Mouse (Mus musculus): Measurements from ENCODE around the gene Trp53i11. TPM values are rescaled to one million over a fixed set of nuclear protein-coding genes. Genes with fewer than 3 reads are reported as not detected.
A peak's percentile ranks its signal among the peaks of the same experiment; 100 is the strongest.

Gene Trp53i11
- polyA plus RNA-seq, 1 experiment: 47.0 TPM

- TF ChIP-seq CTCF (IDR thresholded peaks at IDR 0.05; ENCODE audit: extremely low read depth, insufficient read length, insufficient replicate concordance, low read depth, low read length): no peak
- TF ChIP-seq POLR2A (IDR thresholded peaks at IDR 0.05; ENCODE audit: low read depth, low read length): no peak
- WGBS: 91% methylated on average over 4 of the region's 4 CpGs
- H3K4me1 ChIP-seq (ENCODE audit: control insufficient read depth, insufficient read depth, insufficient read length, low read length): peaks cover 9% of the 10 kb centered on the region
Observed at GRCm38 (mm10) chr2:93178313-93178677, 9.1 kb upstream of the Trp53i11 start.

GRCm38 (mm10) chr2:93179603-93180002 is 7.7 kb upstream of the Trp53i11 start:
- WGBS: 26% methylated on average over 5 of the region's 5 CpGs
- peaks cover 11% of the 10 kb centered on the region for H3K4me1 ChIP-seq (ENCODE audit: control insufficient read depth, insufficient read depth, insufficient read length, low read length)
- no peaks in the 10 kb centered on the region for H3K36me3 ChIP-seq (ENCODE audit: control insufficient read depth, insufficient read depth, low read length)
- H3K4me3 ChIP-seq (ENCODE audit: low read depth, low read length): no peak overlapping the region
- H3K27ac ChIP-seq (ENCODE audit: insufficient read depth, low read depth, low read length): no peak overlapping the region
- peaks cover 3% of the 10 kb centered on the region; the same call in 1 of the 2 replicates for H3K27me3 ChIP-seq (ENCODE audit: control insufficient read depth, insufficient read depth, low read length)
- TF ChIP-seq POLR2A (IDR thresholded peaks at IDR 0.05; ENCODE audit: low read depth, low read length): no peak

More at GRCm38 (mm10) chr2:93178313-93178677, 9.1 kb upstream of the Trp53i11 start:
- H3K27ac ChIP-seq (ENCODE audit: insufficient read depth, low read depth, low read length): no peak overlapping the region
- peaks cover 3% of the 10 kb centered on the region; the same call in 1 of the 2 replicates for H3K27me3 ChIP-seq (ENCODE audit: control insufficient read depth, insufficient read depth, low read length)
- no peaks in the 10 kb centered on the region for H3K36me3 ChIP-seq (ENCODE audit: control insufficient read depth, insufficient read depth, low read length)
- H3K4me3 ChIP-seq (ENCODE audit: low read depth, low read length): no peak overlapping the region

GRCm38 (mm10) chr2:93180077-93180844 is 7.1 kb upstream of the Trp53i11 start:
- Histone ChIP-seq H3K4me1 (ENCODE audit: control insufficient read depth, insufficient read depth, insufficient read length, low read length) (peaks cover 11% of the 10 kb centered on the region), H3K4me3 (ENCODE audit: low read depth, low read length) (peak overlapping the region; percentile 33), H3K27me3 (ENCODE audit: control insufficient read depth, insufficient read depth, low read length) (peaks cover 3% of the 10 kb centered on the region; the same call in 1 of the 2 replicates), H3K36me3 (ENCODE audit: control insufficient read depth, insufficient read depth, low read length) (no peaks in the 10 kb centered on the region), H3K27ac (ENCODE audit: insufficient read depth, low read depth, low read length) (0 out of 2 replicates have a peak overlapping the region, but pooled peaks have one; percentile 11)
- TF ChIP-seq CTCF (IDR thresholded peaks at IDR 0.05; ENCODE audit: extremely low read depth, insufficient read length, insufficient replicate concordance, low read depth, low read length) (no peak), POLR2A (IDR thresholded peaks at IDR 0.05; ENCODE audit: low read depth, low read length) (no peak)
- WGBS: 4% methylated on average over 41 of the region's 41 CpGs

- no peaks in the 10 kb centered on the region for H3K36me3 ChIP-seq (ENCODE audit: control insufficient read depth, insufficient read depth, low read length)
- WGBS: 84% methylated on average over 11 of the region's 11 CpGs
- no peak overlapping the region for H3K27ac ChIP-seq (ENCODE audit: insufficient read depth, low read depth, low read length)
- TF ChIP-seq POLR2A (IDR thresholded peaks at IDR 0.05; ENCODE audit: low read depth, low read length) (no peak), CTCF (IDR thresholded peaks at IDR 0.05; ENCODE audit: extremely low read depth, insufficient read length, insufficient replicate concordance, low read depth, low read length) (no peak)
- peaks cover 3% of the 10 kb centered on the region; the same call in 1 of the 2 replicates for H3K27me3 ChIP-seq (ENCODE audit: control insufficient read depth, insufficient read depth, low read length)
- H3K4me3 ChIP-seq (ENCODE audit: low read depth, low read length): no peak overlapping the region
- peaks cover 11% of the 10 kb centered on the region for H3K4me1 ChIP-seq (ENCODE audit: control insufficient read depth, insufficient read depth, insufficient read length, low read length)
Observed at GRCm38 (mm10) chr2:93182859-93183258, 4.5 kb upstream of the Trp53i11 start.

- H3K4me3 ChIP-seq (ENCODE audit: low read depth, low read length): peak overlapping the region; percentile 71
- WGBS: under 1% methylated on average over 53 of the region's 53 CpGs
- H3K4me1 ChIP-seq (ENCODE audit: control insufficient read depth, insufficient read depth, insufficient read length, low read length): peaks cover 28% of the 10 kb centered on the region
Observed at GRCm38 (mm10) chr2:93188020-93188760, 842 bp downstream of the Trp53i11 start.

GRCm38 (mm10) chr2:93188761-93189458 is 1.6 kb downstream of the Trp53i11 start:
- H3K27me3 ChIP-seq (ENCODE audit: control insufficient read depth, insufficient read depth, low read length): no peaks in the 10 kb centered on the region
- WGBS: 14% methylated on average over 19 of the region's 19 CpGs
- H3K27ac ChIP-seq (ENCODE audit: insufficient read depth, low read depth, low read length): peak overlapping the region; percentile 1; the same call in 1 of the 2 replicates
- peaks cover 28% of the 10 kb centered on the region for H3K4me1 ChIP-seq (ENCODE audit: control insufficient read depth, insufficient read depth, insufficient read length, low read length)
- TF ChIP-seq CTCF (IDR thresholded peaks at IDR 0.05; ENCODE audit: extremely low read depth, insufficient read length, insufficient replicate concordance, low read depth, low read length): peak; percentile 35; the same call in 1 of the 2 replicates
- TF ChIP-seq POLR2A (IDR thresholded peaks at IDR 0.05; ENCODE audit: low read depth, low read length): no peak; the same call in 1 of the 2 replicates
- H3K4me3 ChIP-seq (ENCODE audit: low read depth, low read length): peak overlapping the region; percentile 71
- no peaks in the 10 kb centered on the region for H3K36me3 ChIP-seq (ENCODE audit: control insufficient read depth, insufficient read depth, low read length)

More at GRCm38 (mm10) chr2:93188020-93188760, 842 bp downstream of the Trp53i11 start:
- Histone ChIP-seq H3K27me3 (ENCODE audit: control insufficient read depth, insufficient read depth, low read length) (no peaks in the 10 kb centered on the region), H3K27ac (ENCODE audit: insufficient read depth, low read depth, low read length) (peak overlapping the region; percentile 12), H3K36me3 (ENCODE audit: control insufficient read depth, insufficient read depth, low read length) (no peaks in the 10 kb centered on the region)
- TF ChIP-seq CTCF (IDR thresholded peaks at IDR 0.05; ENCODE audit: extremely low read depth, insufficient read length, insufficient replicate concordance, low read depth, low read length): no peak; the same call in 1 of the 2 replicates
- no peak for TF ChIP-seq POLR2A (IDR thresholded peaks at IDR 0.05; ENCODE audit: low read depth, low read length)
